Mouse (Mus musculus): ENCODE results near the gene Gzmk.

The Gzmk gene

GRCm38 (mm10) chr13:113205346-113205745 lies 20.4 kb downstream of the Gzmk start:
- in situ Hi-C loops (cut with MboI; ENCODE audit: low sequenced_read_pairs) = no loop called here

DNA sequence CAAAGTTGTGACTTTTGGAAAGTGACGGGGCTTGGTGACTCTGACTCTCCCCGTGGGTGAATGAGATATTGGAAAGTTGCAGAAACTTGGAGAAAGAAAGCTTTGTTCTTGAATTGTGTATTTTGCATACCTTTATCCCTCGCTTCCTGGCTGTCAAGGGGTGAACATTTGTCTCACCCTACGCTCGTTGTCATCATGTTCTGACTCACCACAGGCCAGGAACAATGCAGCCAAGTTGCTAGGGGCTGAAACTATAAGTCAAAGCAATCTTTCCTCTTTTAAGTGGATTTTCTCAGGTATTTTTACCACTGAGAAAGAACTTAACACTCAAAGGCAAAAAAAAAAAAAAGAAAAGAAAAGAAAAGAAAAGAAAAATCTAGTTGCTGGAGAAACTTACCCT lies 22.6 kb downstream of the Gzmk start:
- in situ Hi-C loops (cut with MboI; ENCODE audit: low sequenced_read_pairs) = no loop called here

DNA sequence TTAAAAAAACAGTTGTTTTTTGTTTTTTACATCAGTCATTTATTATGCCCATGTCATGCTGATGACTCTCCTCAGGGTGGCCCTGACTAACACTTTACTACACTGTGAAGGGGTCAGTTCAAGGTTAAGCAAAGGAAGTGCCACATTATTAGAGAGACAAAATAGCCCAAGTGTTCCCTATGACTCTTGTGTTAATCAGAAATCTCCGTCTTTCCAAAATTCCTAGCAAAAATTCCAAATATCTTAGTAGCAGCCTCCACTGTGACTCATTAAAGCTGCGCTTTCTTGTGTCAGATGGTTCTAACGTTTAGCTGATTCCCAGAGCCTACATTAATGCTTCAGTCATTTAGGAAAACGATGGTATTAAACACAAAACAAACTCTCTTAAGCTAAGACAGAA lies 23.5 kb downstream of the Gzmk start:
- in situ Hi-C loops (cut with MboI; ENCODE audit: low sequenced_read_pairs) = no loop called here

DNA sequence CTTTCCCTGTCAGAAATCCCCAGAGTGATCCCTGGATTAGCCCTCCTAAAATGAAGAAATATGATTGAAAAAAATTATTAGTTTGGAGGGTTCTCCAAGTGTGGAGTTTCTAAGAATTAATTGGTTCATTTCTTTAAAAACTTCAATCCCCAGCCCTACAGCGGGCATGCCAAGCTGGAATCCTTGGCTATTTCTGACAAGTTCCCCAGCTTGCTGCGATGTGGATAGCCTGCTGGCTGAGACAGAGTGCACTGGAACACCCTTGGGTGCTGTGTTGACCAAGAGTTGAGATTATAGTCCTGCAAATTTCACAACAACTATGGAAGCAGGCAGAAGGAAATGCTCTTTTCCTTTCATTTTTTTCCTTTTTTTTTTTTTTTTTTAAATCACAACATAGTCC lies 24.1 kb downstream of the Gzmk start:
- in situ Hi-C loops (cut with MboI; ENCODE audit: low sequenced_read_pairs) = no loop called here

GRCm38 (mm10) chr13:113200726-113201125 lies 25.0 kb downstream of the Gzmk start:
- in situ Hi-C loops (cut with MboI; ENCODE audit: low sequenced_read_pairs) = no loop called here

- in situ Hi-C loops (cut with MboI; ENCODE audit: low sequenced_read_pairs) = no loop called here
These were observed 26.4 kb downstream of the Gzmk start for GRCm38 (mm10) chr13:113199331-113199730.

DNA sequence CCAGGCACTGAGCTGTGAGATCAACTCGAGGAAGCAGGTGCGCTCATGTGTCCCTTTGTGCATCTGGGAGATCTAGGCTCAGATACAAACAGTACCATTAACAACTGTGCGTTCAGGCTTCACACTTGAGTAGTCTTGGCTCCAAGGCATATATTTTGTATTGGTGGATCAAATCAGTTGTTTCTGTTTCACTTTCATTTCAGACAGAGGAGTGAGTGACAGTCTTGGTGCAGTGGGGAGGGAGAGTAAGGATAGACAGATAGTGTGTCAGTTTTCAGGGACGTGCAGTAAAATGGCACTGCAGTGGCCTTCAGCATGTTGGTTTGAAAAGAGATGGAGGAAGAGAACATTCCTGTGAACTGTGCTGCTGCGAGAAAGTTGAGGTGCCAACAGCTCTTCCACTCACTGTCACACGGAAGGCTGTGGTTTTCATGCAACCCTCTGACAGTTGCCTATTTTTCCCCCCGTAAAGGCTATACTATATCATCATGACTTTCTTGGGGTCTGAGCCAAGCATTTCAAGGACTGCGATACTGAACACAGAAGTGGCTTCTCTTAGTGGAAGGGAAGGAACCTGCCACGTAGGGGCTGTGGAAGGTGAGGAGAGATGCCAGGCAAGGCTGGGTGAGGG lies 27.7 kb downstream of the Gzmk start:
- in situ Hi-C loops (cut with MboI; ENCODE audit: low sequenced_read_pairs) = no loop called here

DNA sequence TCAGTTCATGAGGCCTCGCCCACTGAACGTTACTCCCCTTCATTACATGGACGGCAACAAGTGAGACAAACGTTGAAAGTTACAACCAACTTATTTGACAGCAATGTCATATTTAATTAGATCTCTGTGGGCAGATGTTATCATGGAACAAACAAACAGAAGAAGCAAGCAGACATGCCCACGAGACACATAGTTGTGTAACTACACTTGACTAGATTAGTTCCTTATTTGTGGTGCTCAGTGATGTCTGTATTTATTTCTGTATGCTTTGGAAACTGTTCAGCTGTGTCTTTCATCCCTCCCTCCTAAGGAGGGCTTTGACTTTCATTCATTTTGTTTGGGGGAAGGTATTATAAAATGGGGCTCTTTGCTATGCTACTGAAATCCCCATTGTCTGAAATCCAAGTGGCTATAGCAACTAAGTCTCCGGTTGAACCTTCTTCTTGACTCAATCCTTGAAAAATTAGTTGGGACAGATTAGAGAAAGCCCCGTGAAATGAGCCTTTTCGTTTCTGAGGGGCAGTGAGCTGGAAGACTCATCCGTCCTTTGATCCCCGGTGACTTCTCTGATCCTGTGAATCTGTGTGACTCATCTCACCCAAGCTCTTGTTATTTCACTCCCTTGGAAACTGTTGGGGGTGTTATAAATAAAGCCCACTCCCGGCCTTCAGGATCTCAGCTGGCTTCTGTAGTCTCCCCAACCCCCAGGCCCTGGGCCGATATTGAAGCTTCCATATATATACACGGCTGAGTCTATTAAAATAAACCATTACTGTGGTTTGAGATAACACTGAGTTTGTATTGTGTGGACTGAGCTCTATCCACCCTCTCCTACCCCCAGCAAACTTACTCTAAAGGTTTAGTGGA lies 28.7 kb downstream of the Gzmk start:
- in situ Hi-C loops (cut with MboI; ENCODE audit: low sequenced_read_pairs) = no loop called here

- in situ Hi-C loops (cut with MboI; ENCODE audit: low sequenced_read_pairs) = no loop called here
These were observed 42.0 kb downstream of the Gzmk start for GRCm38 (mm10) chr13:113183720-113184119.

DNA sequence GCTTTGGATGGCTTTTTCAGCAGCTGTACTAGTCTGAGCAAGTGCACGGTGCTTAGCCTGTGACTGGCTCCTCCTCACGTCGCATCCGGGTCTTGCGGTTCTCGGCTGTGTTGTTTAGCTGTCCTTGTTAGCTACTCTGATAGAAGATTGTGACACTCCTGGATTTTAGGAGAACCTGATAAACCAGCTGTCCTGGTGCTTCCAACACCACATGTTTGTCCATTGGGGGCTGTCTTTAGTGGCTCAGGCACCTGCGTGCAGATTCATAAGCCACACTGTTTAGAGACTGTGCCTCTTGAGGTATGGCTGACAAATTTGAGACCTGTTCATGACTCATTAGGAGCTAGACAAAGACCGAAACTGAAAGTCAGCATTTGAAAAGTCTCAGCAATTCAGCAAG lies 42.4 kb downstream of the Gzmk start:
- in situ Hi-C loops (cut with MboI; ENCODE audit: low sequenced_read_pairs) = no loop called here

DNA sequence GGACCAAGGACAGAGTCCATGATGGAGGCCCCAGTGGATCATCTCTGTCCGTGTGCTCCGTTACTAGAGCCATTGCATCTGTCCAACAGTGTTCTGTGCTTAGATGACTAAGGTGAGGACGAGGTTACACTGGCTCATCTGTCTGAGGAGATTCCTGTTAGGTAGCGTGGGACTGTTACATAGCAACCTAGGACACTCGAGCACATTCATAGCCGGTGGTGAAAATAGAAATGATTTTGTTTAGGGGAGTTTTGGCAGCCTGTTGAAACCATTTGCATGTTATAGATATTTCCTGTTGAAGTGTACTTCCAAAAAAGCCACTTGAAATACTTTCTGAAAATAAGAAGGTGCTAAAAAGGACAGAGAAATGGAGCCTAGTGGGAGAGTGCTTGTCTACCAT lies 51.5 kb downstream of the Gzmk start:
- in situ Hi-C loops (cut with MboI; ENCODE audit: low sequenced_read_pairs) = no loop called here

GRCm38 (mm10) chr13:113170256-113170655 lies 55.5 kb downstream of the Gzmk start:
- in situ Hi-C loops (cut with MboI; ENCODE audit: low sequenced_read_pairs) = no loop called here

GRCm38 (mm10) chr13:113168018-113168534 lies 57.6 kb downstream of the Gzmk start:
- in situ Hi-C loops (cut with MboI; ENCODE audit: low sequenced_read_pairs) = no loop called here

GRCm38 (mm10) chr13:113164252-113165005 lies 61.3 kb downstream of the Gzmk start:
- in situ Hi-C loops (cut with MboI; ENCODE audit: low sequenced_read_pairs) = no loop called here

GRCm38 (mm10) chr13:113151556-113151955 lies 74.2 kb downstream of the Gzmk start:
- in situ Hi-C loops (cut with MboI; ENCODE audit: low sequenced_read_pairs) = no loop called here

- in situ Hi-C loops (cut with MboI; ENCODE audit: low sequenced_read_pairs) = no loop called here
These were observed 86.1 kb downstream of the Gzmk start for GRCm38 (mm10) chr13:113139597-113139996.

GRCm38 (mm10) chr13:113129974-113130373 lies 95.7 kb downstream of the Gzmk start:
- in situ Hi-C loops (cut with MboI; ENCODE audit: low sequenced_read_pairs) = no loop called here
